Mouse (Mus musculus): ENCODE results near the gene Olfr1387. TPM values are rescaled to one million over a fixed set of nuclear protein-coding genes. Genes with fewer than 3 reads are reported as not detected.

Olfr1387 gene
- polyA plus RNA-seq (2012; rRNA removed) (not detected in 2 replicates), polyA plus RNA-seq (2014; fragmentation: Nextera tagmentation; extraction: Ambion mirVana) (not detected in 2 replicates)

DNA sequence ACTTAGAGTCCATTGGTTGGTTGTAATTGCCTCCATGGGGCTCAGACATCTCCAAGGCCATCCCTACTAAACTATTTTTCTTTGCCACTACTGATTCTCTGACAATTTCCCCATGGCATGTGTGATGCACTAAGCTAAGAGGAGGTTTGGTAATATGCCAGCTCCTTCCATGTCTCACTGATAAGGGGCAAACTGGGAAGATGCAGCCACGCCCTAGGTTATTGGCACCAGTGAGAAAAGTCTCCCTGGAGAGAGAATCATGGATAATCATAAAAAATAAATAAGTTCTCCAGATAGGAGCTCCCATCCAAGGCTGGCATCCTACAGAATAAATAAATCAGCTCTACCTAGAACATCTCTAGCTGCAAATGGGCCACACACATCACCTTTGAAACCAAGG lies at the start of gene Olfr1387:
Gene Olfr1387 (plus strand): TSS at position 301 of the 400 bp plus-strand sequence.
- Histone ChIP-seq H3K9ac (replicated peaks) (no peak within 1 kb of the TSS), H3K36me3 (replicated peaks; ENCODE audit: control insufficient read depth, insufficient read depth, low read depth) (no peaks in the 10 kb centered on the region), H3K4me3 (ENCODE audit: insufficient read depth in 1 of 2, low read depth in 2 of 2, low read length in 2 of 2) (no peak within 1 kb of the TSS), H3K27ac (no peak within 1 kb of the TSS), H3K4me1 (replicated peaks; ENCODE audit: control insufficient read depth in 2 of 2, insufficient read depth in 2 of 2, low read length in 1 of 2) (no peaks in the 10 kb centered on the region), H3K27me3 (ENCODE audit: control insufficient read depth, insufficient read depth, low read length) (no peaks in the 10 kb centered on the region), H3K9me3 (ENCODE audit: control insufficient read depth, low read length) (no peaks in the 10 kb centered on the region), H3K4me2 (ENCODE audit: low read depth) (no peak within 1 kb of the TSS)
- DNase-seq (ENCODE audit: low read depth in 3 of 3, low spot score in 3 of 3) (no peak), ATAC-seq (ENCODE audit: insufficient read depth) (no peak)
- no peak for TF ChIP-seq CTCF (IDR thresholded peaks at IDR 0.05; ENCODE audit: low read depth)
- TF ChIP-seq EP300 (IDR thresholded peaks at IDR 0.05; ENCODE audit: low read depth), result no peak
- 44% methylated on average over 1 of the region's 1 CpGs for WGBS (ENCODE audit: insufficient replicate concordance)

- WGBS (ENCODE audit: insufficient replicate concordance), result 50% methylated on average over 3 of the region's 3 CpGs
- Histone ChIP-seq H3K9me3 (ENCODE audit: control insufficient read depth, low read length) (no peaks in the 10 kb centered on the region), H3K9ac (replicated peaks) (no peak overlapping the region), H3K4me3 (ENCODE audit: insufficient read depth in 1 of 2, low read depth in 2 of 2, low read length in 2 of 2) (no peak overlapping the region), H3K4me1 (replicated peaks; ENCODE audit: control insufficient read depth in 2 of 2, insufficient read depth in 2 of 2, low read length in 1 of 2) (no peaks in the 10 kb centered on the region), H3K27ac (no peak overlapping the region), H3K27me3 (ENCODE audit: control insufficient read depth, insufficient read depth, low read length) (no peaks in the 10 kb centered on the region), H3K36me3 (replicated peaks; ENCODE audit: control insufficient read depth, insufficient read depth, low read depth) (no peaks in the 10 kb centered on the region), H3K4me2 (ENCODE audit: low read depth) (no peak overlapping the region)
- DNase-seq (ENCODE audit: low read depth in 3 of 3, low spot score in 3 of 3) (no peak), ATAC-seq (ENCODE audit: insufficient read depth) (no peak)
- TF ChIP-seq CTCF (IDR thresholded peaks at IDR 0.05; ENCODE audit: low read depth) (no peak), EP300 (IDR thresholded peaks at IDR 0.05; ENCODE audit: low read depth) (no peak)
Measured at GRCm38 (mm10) chr11:49406784-49407183, 48.4 kb upstream of the Olfr1387 start.

DNA sequence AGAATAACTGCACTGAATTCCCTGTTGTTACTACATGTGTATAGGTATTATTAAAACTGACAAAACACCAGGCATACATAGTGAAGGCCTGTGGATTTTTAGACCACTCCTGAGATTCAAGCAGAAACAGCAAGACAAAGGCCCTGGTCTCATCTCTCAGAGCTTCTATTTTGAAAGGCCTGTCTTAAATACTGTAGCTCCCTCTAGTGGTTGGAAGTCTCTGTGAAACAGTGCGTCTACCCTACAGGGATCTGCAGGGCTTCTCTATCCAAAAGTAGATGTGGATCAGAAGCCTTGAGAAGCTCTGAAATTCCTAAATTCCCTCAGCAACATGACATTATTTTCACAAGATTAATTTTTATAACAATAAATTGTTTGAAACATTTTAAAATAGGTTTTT lies 44.6 kb upstream of the Olfr1387 start:
- no peak overlapping the region for H3K9ac ChIP-seq (replicated peaks)
- H3K4me1 ChIP-seq (replicated peaks; ENCODE audit: control insufficient read depth in 2 of 2, insufficient read depth in 2 of 2, low read length in 1 of 2), result no peaks in the 10 kb centered on the region
- peak; percentile 46; the same call in 1 of the 2 replicates for TF ChIP-seq CTCF (IDR thresholded peaks at IDR 0.05; ENCODE audit: low read depth)
- TF ChIP-seq EP300 (IDR thresholded peaks at IDR 0.05; ENCODE audit: low read depth), result no peak
- H3K27me3 ChIP-seq (ENCODE audit: control insufficient read depth, insufficient read depth, low read length), result no peaks in the 10 kb centered on the region
- no peak for ATAC-seq (ENCODE audit: insufficient read depth)
- WGBS (ENCODE audit: insufficient replicate concordance), result 10% methylated on average over 1 of the region's 1 CpGs
- H3K4me3 ChIP-seq (ENCODE audit: insufficient read depth in 1 of 2, low read depth in 2 of 2, low read length in 2 of 2), result no peak overlapping the region
- H3K36me3 ChIP-seq (replicated peaks; ENCODE audit: control insufficient read depth, insufficient read depth, low read depth), result no peaks in the 10 kb centered on the region
- H3K9me3 ChIP-seq (ENCODE audit: control insufficient read depth, low read length), result no peaks in the 10 kb centered on the region
- H3K27ac ChIP-seq, result no peak overlapping the region
- H3K4me2 ChIP-seq (ENCODE audit: low read depth), result no peak overlapping the region
- DNase-seq (ENCODE audit: low read depth in 3 of 3, low spot score in 3 of 3), result peak; percentile 9 to 23 (median 12)

- Histone ChIP-seq H3K9ac (replicated peaks) (no peak within 1 kb of the TSS), H3K4me3 (ENCODE audit: insufficient read depth in 1 of 2, low read depth in 2 of 2, low read length in 2 of 2) (no peak within 1 kb of the TSS), H3K36me3 (replicated peaks; ENCODE audit: control insufficient read depth, insufficient read depth, low read depth) (no peaks in the 10 kb centered on the region), H3K9me3 (ENCODE audit: control insufficient read depth, low read length) (no peaks in the 10 kb centered on the region), H3K27me3 (ENCODE audit: control insufficient read depth, insufficient read depth, low read length) (no peaks in the 10 kb centered on the region), H3K4me2 (ENCODE audit: low read depth) (no peak within 1 kb of the TSS), H3K27ac (no peak within 1 kb of the TSS), H3K4me1 (replicated peaks; ENCODE audit: control insufficient read depth in 2 of 2, insufficient read depth in 2 of 2, low read length in 1 of 2) (no peaks in the 10 kb centered on the region)
- ATAC-seq (ENCODE audit: insufficient read depth) (no peak), DNase-seq (ENCODE audit: low read depth in 3 of 3, low spot score in 3 of 3) (no peak)
- TF ChIP-seq EP300 (IDR thresholded peaks at IDR 0.05; ENCODE audit: low read depth), result no peak
- no peak for TF ChIP-seq CTCF (IDR thresholded peaks at IDR 0.05; ENCODE audit: low read depth)
- WGBS (ENCODE audit: insufficient replicate concordance), result 61% methylated on average over 2 of the region's 2 CpGs
Measured at GRCm38 (mm10) chr11:49422767-49423166, 32.4 kb upstream of the Olfr1387 start, which contains the start of gene Olfr1389. Olfr1389 (plus strand) TSS chr11:49423067.

- DNase-seq (ENCODE audit: low read depth in 3 of 3, low spot score in 3 of 3) (no peak), ATAC-seq (ENCODE audit: insufficient read depth) (no peak)
- 53% methylated on average over 1 of the region's 1 CpGs for whole genome bisulfite sequencing (ENCODE audit: insufficient replicate concordance)
- Histone ChIP-seq H3K4me1 (replicated peaks; ENCODE audit: control insufficient read depth in 2 of 2, insufficient read depth in 2 of 2, low read length in 1 of 2) (no peaks in the 10 kb centered on the region), H3K9ac (replicated peaks) (no peak overlapping the region), H3K9me3 (ENCODE audit: control insufficient read depth, low read length) (no peaks in the 10 kb centered on the region), H3K4me2 (ENCODE audit: low read depth) (no peak overlapping the region), H3K4me3 (ENCODE audit: insufficient read depth in 1 of 2, low read depth in 2 of 2, low read length in 2 of 2) (no peak overlapping the region), H3K27ac (no peak overlapping the region), H3K36me3 (replicated peaks; ENCODE audit: control insufficient read depth, insufficient read depth, low read depth) (no peaks in the 10 kb centered on the region), H3K27me3 (ENCODE audit: control insufficient read depth, insufficient read depth, low read length) (no peaks in the 10 kb centered on the region)
- TF ChIP-seq EP300 (IDR thresholded peaks at IDR 0.05; ENCODE audit: low read depth) (no peak), CTCF (IDR thresholded peaks at IDR 0.05; ENCODE audit: low read depth) (no peak)
Measured at GRCm38 (mm10) chr11:49425257-49425927, 29.8 kb upstream of the Olfr1387 start.

Data from liver, embryonic 14.5 days (tissue).